Comparison of ENCODE assay signal across 8 mouse cellular contexts in the genomic region with DNA sequence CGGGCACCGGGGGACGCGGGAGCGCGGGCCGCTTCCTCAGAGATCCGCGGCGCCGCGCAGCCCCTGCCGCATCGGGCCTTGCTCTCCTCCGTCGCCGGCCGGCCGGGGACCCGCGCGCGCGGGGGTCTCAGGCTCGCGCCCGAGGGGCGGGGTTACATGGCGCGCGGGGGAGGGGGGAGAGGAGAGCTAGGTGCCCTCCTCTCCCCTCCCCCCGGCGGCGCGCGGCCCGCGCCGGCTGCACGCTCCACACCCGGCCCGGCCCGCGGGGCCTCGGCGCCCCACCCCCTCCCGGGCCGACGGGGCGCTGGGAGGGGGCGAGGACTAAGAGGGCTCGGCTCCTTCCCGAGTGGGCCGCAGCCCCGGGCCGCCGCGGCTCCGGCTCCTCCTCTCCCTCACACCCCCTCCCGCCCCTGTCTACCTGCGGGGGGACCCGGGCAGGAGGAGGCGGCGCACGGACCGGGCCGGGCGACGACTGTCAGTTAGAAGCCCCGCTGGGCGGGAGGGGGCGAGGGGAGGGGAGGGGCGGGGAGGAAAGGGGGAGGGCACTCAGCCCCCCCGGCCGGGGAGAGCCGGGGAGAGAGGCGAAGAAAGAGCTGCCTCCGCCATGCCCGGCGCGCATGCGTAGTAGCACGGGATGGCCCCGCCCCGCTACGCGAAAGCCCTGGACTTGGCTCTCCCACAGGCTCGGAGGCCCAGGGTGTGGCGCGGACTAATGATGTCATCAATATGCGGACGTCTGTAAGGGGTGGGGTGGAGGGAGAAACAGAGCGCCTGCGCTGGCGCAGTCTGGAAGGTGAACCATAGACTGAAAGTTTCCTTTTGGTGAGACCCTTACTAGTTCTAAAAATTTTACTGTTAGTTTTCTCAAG. TPM values are rescaled to one million over a fixed set of nuclear protein-coding genes. Genes with fewer than 3 reads are reported as not detected.
DNase-seq lines count a peak whose midpoint lies in the region; ATAC-seq lines count a peak whose summit lies in the region.

A gene (minus strand): TSS at position 73 of the 869 bp plus-strand sequence.

- peaks cover 5% of the 10 kb centered on the region for H3K4me1 ChIP-seq in heart, embryonic 10.5 days
- H3K4me1 ChIP-seq in kidney, embryonic 15.5 days = peaks cover 12% of the 10 kb centered on the region

- H3K36me3 ChIP-seq in heart, embryonic 10.5 days = peaks cover 28% of the 10 kb centered on the region
- H3K36me3 ChIP-seq in kidney, embryonic 15.5 days = peaks cover 25% of the 10 kb centered on the region

- H3K9me3 ChIP-seq in heart, embryonic 10.5 days = no peaks in the 10 kb centered on the region
- no peaks in the 10 kb centered on the region for H3K9me3 ChIP-seq in kidney, embryonic 15.5 days (replicated peaks)

- peak; percentile 95 for ATAC-seq in erythroblast, adult 5-6 weeks (replicated peaks; ENCODE audit: low FRiP score, poor library complexity, severe bottlenecking)
- ATAC-seq in kidney, embryonic 15.5 days (replicated peaks; ENCODE audit: low FRiP score) = peak; percentile 95
- peak; percentile 95 for ATAC-seq in monocyte, adult 5-6 weeks (replicated peaks; ENCODE audit: insufficient number of reproducible peaks, low FRiP score, low TSS enrichment, poor library complexity, severe bottlenecking)

- peak within 1 kb of the TSS; percentile 97 for H3K27ac ChIP-seq in heart, embryonic 10.5 days
- H3K27ac ChIP-seq in kidney, embryonic 15.5 days = peak within 1 kb of the TSS; percentile 96

- H3K9ac ChIP-seq in kidney, embryonic 15.5 days = peak within 1 kb of the TSS; percentile 91

- WGBS in heart, embryonic 10.5 days = under 1% methylated on average over 66 of the region's 95 CpGs
- WGBS in kidney, embryonic 15.5 days = under 1% methylated on average over 54 of the region's 95 CpGs

- peak; percentile 98 to 99 for DNase-seq in B cell, adult 2 months
- peak; percentile 100 for DNase-seq in brain, adult 2 months (ENCODE audit: low read depth, low spot score)
- peak; percentile 99 for DNase-seq in heart, embryonic 10.5 days (ENCODE audit: low spot score)
- DNase-seq in liver = peak; percentile 100
- peak; percentile 99 for DNase-seq in spleen, postnatal 4 days (ENCODE audit: low spot score in 2 of 2)

- H3K27me3 ChIP-seq in heart, embryonic 10.5 days (ENCODE audit: insufficient read depth, poor library complexity, severe bottlenecking) = no peaks in the 10 kb centered on the region
- no peaks in the 10 kb centered on the region for H3K27me3 ChIP-seq in kidney, embryonic 15.5 days

- peak within 1 kb of the TSS; percentile 88 for H3K4me3 ChIP-seq in heart, embryonic 10.5 days
- peak within 1 kb of the TSS; percentile 97 for H3K4me3 ChIP-seq in kidney, embryonic 15.5 days (replicated peaks)

- H3K4me2 ChIP-seq in kidney, embryonic 15.5 days = peak within 1 kb of the TSS; percentile 67

RNA-seq across cellular contexts. Expression of the gene that starts here (rescaled TPM):
- 6.5 and 10.0 TPM in 2 replicates for total RNA-seq in erythroblast, adult 5-6 weeks (2015; ENCODE audit: low replicate concordance)
- 6.6 and 8.4 TPM in 2 replicates for total RNA-seq in erythroblast, adult 5-6 weeks (2017; ENCODE audit: low replicate concordance)
- 2.9 and 4.2 TPM in 2 replicates for polyA plus RNA-seq in heart, embryonic 10.5 days (2016; fragmentation: Nextera tagmentation; extraction: Ambion mirVana)
- 5.6 and 5.7 TPM in 2 replicates for polyA plus RNA-seq in kidney, embryonic 15.5 days (2015; fragmentation: Nextera tagmentation; extraction: Ambion mirVana)
- 12.2 to 24.2 TPM (median 15.9 TPM) in 3 replicates for total RNA-seq in monocyte, adult 5-6 weeks (2017)

Comparison
In these comparisons a context has a peak if more than half of its experiments do, and no peak if none do; other contexts are left out.
1. Peak in every context shown above with its lines: DNase-seq, ATAC-seq, H3K4me3 ChIP-seq and H3K27ac ChIP-seq.